Mouse (Mus musculus) brain, embryonic 14.5 days (tissue): ENCODE measurements around the gene Zfr2.

Experiments
- CTCF ChIP-seq: fragments of 200-500 bp; IDR thresholded peaks from 2 replicates; pipeline ENCODE4 v1.5.1; 2012; ENCODE audit warnings: inconsistent platforms, mild to moderate bottlenecking, moderate library complexity, borderline replicate concordance; ENCODE audit not compliant: insufficient read depth, insufficient read length; ENCODE audit errors: extremely low read depth
- POLR2A ChIP-seq: fragments of 200-500 bp; IDR thresholded peaks from 2 replicates; pipeline ENCODE4 v1.6.1; 2012; ENCODE audit warnings: mild to moderate bottlenecking, inconsistent platforms, borderline replicate concordance; ENCODE audit not compliant: poor library complexity, insufficient read depth, insufficient read length, severe bottlenecking; ENCODE audit errors: extremely low read depth

DNA sequence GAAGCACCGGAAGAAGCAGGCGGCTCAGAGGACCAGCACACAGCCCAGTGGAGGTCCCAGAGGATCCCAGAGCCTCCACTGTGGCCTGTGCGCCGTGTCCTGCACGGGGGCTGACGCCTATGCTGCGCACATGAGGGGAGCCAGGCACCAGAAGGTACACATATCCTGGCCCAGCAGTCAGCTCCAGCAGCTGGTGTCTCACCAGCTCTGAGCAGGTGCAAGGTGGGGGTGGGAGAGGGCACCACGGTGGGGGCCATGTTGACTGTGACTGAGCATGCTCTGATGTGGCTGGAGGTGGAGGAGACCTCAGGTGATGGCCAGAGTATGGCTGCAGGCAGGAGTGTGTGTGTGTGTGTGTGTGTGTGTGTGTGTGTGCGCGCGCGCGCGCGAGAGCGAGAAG is 9.1 kb downstream of the Zfr2 start:
- no peak for TF ChIP-seq CTCF
- TF ChIP-seq POLR2A: no peak
